Mouse (Mus musculus) spleen, adult 2 months (tissue): ENCODE measurements at regions not wholly inside any gene's neighbourhood (a gene's known extent, or its start where the extent isn't known, plus 50 kb on each side); places are given as distances from the start of the nearest gene placed in this dataset.

Experiments used
- CTCF ChIP-seq: fragments of 200-500 bp; IDR thresholded peaks from 2 replicates; pipeline ENCODE4 v1.5.1; 2011; ENCODE audit warnings: mild to moderate bottlenecking, inconsistent platforms; ENCODE audit not compliant: insufficient read depth, insufficient read length, insufficient replicate concordance; ENCODE audit errors: extremely low read depth
- POLR2A ChIP-seq: fragments of 200-500 bp; IDR thresholded peaks from 2 replicates; pipeline ENCODE4 v1.6.1; 2011; ENCODE audit warnings: low read depth, low read length, inconsistent platforms

DNA sequence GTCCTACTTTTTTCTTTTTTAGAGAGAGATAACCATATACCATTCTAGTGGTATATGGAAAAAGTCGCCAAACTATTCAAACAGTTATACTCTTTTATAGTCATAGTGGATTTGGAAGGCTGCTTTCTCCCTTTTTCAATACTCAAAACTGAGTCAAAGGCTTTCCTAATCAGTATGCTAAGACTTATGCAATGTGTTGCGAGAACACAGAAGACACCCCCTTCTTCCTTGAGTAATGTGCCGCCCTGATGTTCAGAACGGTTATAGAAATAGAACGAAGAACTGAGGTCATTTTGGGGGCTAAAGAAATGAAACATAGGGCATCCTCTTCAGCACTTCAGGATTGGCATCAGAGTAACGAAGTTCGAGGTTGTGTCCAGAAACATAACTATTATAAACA is 192.7 kb downstream of the Gm11146 start:
- TF ChIP-seq CTCF, result no peak
- TF ChIP-seq POLR2A, result no peak
